Mouse (Mus musculus) hindbrain, embryonic 14.5 days (tissue): Measurements from ENCODE around the gene Neurl1b. TPM values are rescaled to one million over a fixed set of nuclear protein-coding genes. Genes with fewer than 3 reads are reported as not detected.

Experiments
- ATAC-seq: fragments of 200-750 bp; cut with Nextera tagmentation; 2 replicates; pipeline ENCODE4 v1.8.0; 2017; ENCODE audit warnings: moderate number of reproducible peaks, mild to moderate bottlenecking, moderate TSS enrichment, moderate library complexity; ENCODE audit not compliant: low FRiP score
- DNase-seq: peaks from one replicate; pipeline ENCODE4 v3.0.0-alpha.2; 2015; ENCODE audit warnings: low spot score
- H3K27ac ChIP-seq: fragments of 300-500 bp; sonication (generic); 2 replicates; pipeline ENCODE4 v1.5.1; 2014; ENCODE audit warnings: mild to moderate bottlenecking, moderate library complexity
- H3K27me3 ChIP-seq: fragments of 300-500 bp; sonication (generic); 2 replicates; pipeline ENCODE4 v1.6.1; 2014; ENCODE audit warnings: mild to moderate bottlenecking, low read length, mixed read lengths; ENCODE audit not compliant: control insufficient read depth, insufficient read depth
- H3K36me3 ChIP-seq: fragments of 300-500 bp; sonication (generic); replicated peaks from 2 replicates; pipeline ENCODE4 v1.6.1; 2014; ENCODE audit not compliant: control insufficient read depth, insufficient read depth
- H3K4me1 ChIP-seq: fragments of 300-500 bp; sonication (generic); replicated peaks from 2 replicates; pipeline ENCODE4 v1.6.1; 2014; ENCODE audit warnings: antibody characterized with exemption, low read length, mixed read lengths; ENCODE audit not compliant: control insufficient read depth, insufficient read depth
- H3K4me2 ChIP-seq: fragments of 300-500 bp; sonication (generic); replicated peaks from 2 replicates; pipeline ENCODE4 v1.6.1; 2014; ENCODE audit warnings: mild to moderate bottlenecking, moderate library complexity
- H3K4me3 ChIP-seq: fragments of 300-500 bp; sonication (generic); replicated peaks from 2 replicates; pipeline ENCODE4 v1.5.1; 2014; ENCODE audit warnings: mild to moderate bottlenecking, low read length
- H3K9ac ChIP-seq: fragments of 300-500 bp; sonication (generic); 2 replicates; pipeline ENCODE4 v1.6.1; 2014
- H3K9me3 ChIP-seq: fragments of 300-500 bp; sonication (generic); 2 replicates; pipeline ENCODE4 v1.6.1; 2016; ENCODE audit warnings: low read length; ENCODE audit not compliant: control insufficient read depth
- WGBS: fragments of 180-500 bp; shearing (Covaris S2); extraction: QIAGEN DNeasy Blood & Tissue Kit; methylation state at CpG from one replicate; pipeline ENCODE4 v1.1.7; 2014; 5-methylcytosine and 5-hydroxymethylcytosine counted together
- polyA plus RNA-seq: library from polyadenylated mRNA; unstranded; fragments of >200 nt; fragmentation: Nextera tagmentation; extraction: Ambion mirVana; gene quantifications from 2 replicates; pipeline ENCODE4 v1.2.1, GENCODE M21; 2014

Neurl1b gene
- polyA plus RNA-seq, 1 experiment from 2014 or later, result 1.9 TPM

GRCm38 (mm10) chr17:26380280-26380985 lies 34.2 kb upstream of the Neurl1b start:
- H3K9ac ChIP-seq, result no peak overlapping the region
- ATAC-seq (no peak), DNase-seq (no peak)
- peak overlapping the region; percentile 7; the same call in 1 of the 2 replicates for H3K4me2 ChIP-seq
- 35% methylated on average over 8 of the region's 8 CpGs for WGBS
- H3K36me3 ChIP-seq, result no peaks in the 10 kb centered on the region
- no peaks in the 10 kb centered on the region for H3K27me3 ChIP-seq
- H3K27ac ChIP-seq, result 0 out of 2 replicates have a peak overlapping the region, but pooled peaks have one; percentile 65
- H3K4me1 ChIP-seq, result peaks cover 18% of the 10 kb centered on the region
- no peaks in the 10 kb centered on the region for H3K9me3 ChIP-seq
- no peak overlapping the region for H3K4me3 ChIP-seq

GRCm38 (mm10) chr17:26380986-26381446 lies 33.6 kb upstream of the Neurl1b start:
- Histone ChIP-seq H3K4me3 (no peak overlapping the region), H3K4me1 (peaks cover 18% of the 10 kb centered on the region), H3K36me3 (no peaks in the 10 kb centered on the region), H3K9ac (no peak overlapping the region), H3K27me3 (no peaks in the 10 kb centered on the region), H3K27ac (peak overlapping the region; percentile 65), H3K4me2 (peak overlapping the region; percentile 7; the same call in 1 of the 2 replicates), H3K9me3 (no peaks in the 10 kb centered on the region)
- DNase-seq (peak; percentile 59), ATAC-seq (0 out of 2 replicates have a peak, but pooled peaks have one; percentile 62)
- 40% methylated on average over 4 of the region's 4 CpGs for WGBS

GRCm38 (mm10) chr17:26381613-26382012 lies 33.0 kb upstream of the Neurl1b start:
- H3K4me1 ChIP-seq, result peaks cover 18% of the 10 kb centered on the region
- peak overlapping the region; percentile 65 for H3K27ac ChIP-seq
- H3K36me3 ChIP-seq, result no peaks in the 10 kb centered on the region
- H3K4me3 ChIP-seq, result no peak overlapping the region
- WGBS, result 56% methylated on average over 5 of the region's 5 CpGs
- H3K9ac ChIP-seq, result no peak overlapping the region
- H3K4me2 ChIP-seq, result no peak overlapping the region
- no peaks in the 10 kb centered on the region for H3K27me3 ChIP-seq
- no peak for ATAC-seq
- DNase-seq, result no peak
- no peaks in the 10 kb centered on the region for H3K9me3 ChIP-seq

DNA sequence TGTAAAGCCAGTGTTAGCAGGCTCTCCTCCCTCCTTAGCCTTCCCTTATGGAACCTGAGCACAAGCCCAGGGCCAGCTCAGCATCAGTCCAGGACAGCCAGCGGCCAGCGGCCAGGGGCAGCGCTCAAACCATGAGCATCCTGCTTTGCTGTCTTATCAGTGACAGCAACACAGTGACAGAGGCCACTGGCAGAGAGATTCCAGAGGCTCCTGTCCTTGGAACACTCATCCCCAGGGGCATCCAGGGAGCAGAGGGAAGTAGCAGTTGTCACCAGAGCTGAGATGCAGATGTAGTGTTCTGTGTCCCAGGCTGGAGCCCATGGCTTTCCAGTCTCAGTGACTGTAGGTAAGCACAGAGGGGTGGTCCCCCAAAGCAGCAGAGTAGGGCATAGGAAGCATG lies 32.5 kb upstream of the Neurl1b start:
- Histone ChIP-seq H3K27ac (peak overlapping the region; percentile 65; the same call in 1 of the 2 replicates), H3K9ac (no peak overlapping the region)
- ATAC-seq, result no peak

GRCm38 (mm10) chr17:26382687-26383086 lies 31.9 kb upstream of the Neurl1b start:
- Histone ChIP-seq H3K27ac (no peak overlapping the region), H3K9me3 (no peaks in the 10 kb centered on the region), H3K36me3 (no peaks in the 10 kb centered on the region), H3K4me3 (no peak overlapping the region), H3K4me2 (no peak overlapping the region), H3K4me1 (peaks cover 18% of the 10 kb centered on the region), H3K27me3 (no peaks in the 10 kb centered on the region), H3K9ac (no peak overlapping the region)
- WGBS, result 84% methylated on average over 5 of the region's 5 CpGs
- no peak for DNase-seq
- no peak for ATAC-seq

More for the DNA sequence above, 32.5 kb upstream of the Neurl1b start:
- no peak overlapping the region for H3K4me2 ChIP-seq
- no peaks in the 10 kb centered on the region for H3K9me3 ChIP-seq
- H3K27me3 ChIP-seq, result no peaks in the 10 kb centered on the region
- no peak for DNase-seq
- H3K4me3 ChIP-seq, result no peak overlapping the region
- H3K4me1 ChIP-seq, result peaks cover 18% of the 10 kb centered on the region
- H3K36me3 ChIP-seq, result no peaks in the 10 kb centered on the region
- 81% methylated on average over 3 of the region's 3 CpGs for WGBS

GRCm38 (mm10) chr17:26384111-26384510 lies 30.5 kb upstream of the Neurl1b start:
- WGBS, result 93% methylated on average over 3 of the region's 3 CpGs
- ATAC-seq (no peak), DNase-seq (no peak)
- H3K9ac ChIP-seq, result no peak overlapping the region
- no peaks in the 10 kb centered on the region for H3K36me3 ChIP-seq
- no peak overlapping the region for H3K4me3 ChIP-seq
- no peak overlapping the region for H3K4me2 ChIP-seq
- no peaks in the 10 kb centered on the region for H3K27me3 ChIP-seq
- peaks cover 18% of the 10 kb centered on the region for H3K4me1 ChIP-seq
- no peak overlapping the region for H3K27ac ChIP-seq
- H3K9me3 ChIP-seq, result no peaks in the 10 kb centered on the region

- no peak overlapping the region for H3K27ac ChIP-seq
- no peaks in the 10 kb centered on the region for H3K27me3 ChIP-seq
- H3K4me1 ChIP-seq, result peaks cover 18% of the 10 kb centered on the region
- H3K4me3 ChIP-seq, result no peak overlapping the region
- H3K4me2 ChIP-seq, result no peak overlapping the region
- no peak overlapping the region for H3K9ac ChIP-seq
- 91% methylated on average over 11 of the region's 11 CpGs for whole genome bisulfite sequencing
- no peaks in the 10 kb centered on the region for H3K9me3 ChIP-seq
- DNase-seq, result no peak
- no peaks in the 10 kb centered on the region for H3K36me3 ChIP-seq
- ATAC-seq, result no peak
Observed at GRCm38 (mm10) chr17:26385252-26386130, 29.1 kb upstream of the Neurl1b start.

DNA sequence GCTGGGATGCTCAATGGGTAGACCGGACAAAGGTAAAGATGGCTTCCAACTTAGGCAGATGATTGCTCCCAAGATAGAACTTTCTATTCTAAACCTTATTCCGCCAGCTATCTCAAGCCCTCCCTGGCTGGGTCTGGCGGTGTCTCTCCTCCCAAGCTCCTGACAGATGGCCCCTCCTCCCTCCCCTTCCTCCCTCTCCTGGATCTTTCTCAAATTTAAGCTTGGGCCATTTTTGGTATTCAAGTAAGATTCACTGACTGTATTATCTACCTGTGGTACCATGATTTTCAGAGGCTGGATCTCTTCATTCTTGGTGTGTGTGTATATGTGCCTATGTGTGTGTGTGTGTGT lies 28.5 kb upstream of the Neurl1b start:
- no peaks in the 10 kb centered on the region for H3K9me3 ChIP-seq
- peaks cover 12% of the 10 kb centered on the region for H3K4me1 ChIP-seq
- no peak overlapping the region for H3K4me3 ChIP-seq
- ATAC-seq (no peak), DNase-seq (no peak)
- 87% methylated on average over 3 of the region's 3 CpGs for WGBS
- H3K9ac ChIP-seq, result no peak overlapping the region
- no peaks in the 10 kb centered on the region for H3K36me3 ChIP-seq
- H3K27ac ChIP-seq, result no peak overlapping the region
- no peak overlapping the region for H3K4me2 ChIP-seq
- H3K27me3 ChIP-seq, result no peaks in the 10 kb centered on the region

- no peak overlapping the region for H3K4me2 ChIP-seq
- H3K9me3 ChIP-seq, result no peaks in the 10 kb centered on the region
- no peaks in the 10 kb centered on the region for H3K36me3 ChIP-seq
- H3K27me3 ChIP-seq, result no peaks in the 10 kb centered on the region
- ATAC-seq (no peak), DNase-seq (no peak)
- H3K4me1 ChIP-seq, result no peaks in the 10 kb centered on the region
- 74% methylated on average over 3 of the region's 3 CpGs for WGBS
- no peak overlapping the region for H3K9ac ChIP-seq
- no peak overlapping the region for H3K27ac ChIP-seq
- H3K4me3 ChIP-seq, result no peak overlapping the region
Observed at GRCm38 (mm10) chr17:26388106-26388505, 26.5 kb upstream of the Neurl1b start.
